Mouse (Mus musculus) forebrain, embryonic 16.5 days (tissue): Measurements from ENCODE around the gene Agl. TPM values are rescaled to one million over a fixed set of nuclear protein-coding genes. Genes with fewer than 3 reads are reported as not detected.
A peak's percentile ranks its signal among the peaks of the same experiment; 100 is the strongest.

Source experiments
- ATAC-seq: fragments of 200-750 bp; cut with Nextera tagmentation; 2 replicates; pipeline ENCODE4 v1.8.0; 2017; ENCODE audit warnings: mild to moderate bottlenecking, moderate library complexity
- H3K27ac ChIP-seq: fragments of 300-500 bp; sonication (generic); 2 replicates; pipeline ENCODE4 v1.5.1; 2014; ENCODE audit warnings: low read length, control low read depth
- H3K27me3 ChIP-seq: fragments of 300-500 bp; sonication (generic); replicated peaks from 2 replicates; pipeline ENCODE4 v1.6.1; 2014; ENCODE audit warnings: low read length; ENCODE audit not compliant: control insufficient read depth, insufficient read depth
- H3K36me3 ChIP-seq: fragments of 300-500 bp; sonication (generic); 2 replicates; pipeline ENCODE4 v1.6.1; 2014; ENCODE audit not compliant: control insufficient read depth, insufficient read depth
- H3K4me1 ChIP-seq: fragments of 300-500 bp; sonication (generic); replicated peaks from 2 replicates; pipeline ENCODE4 v1.6.1; 2014; ENCODE audit warnings: low read length; ENCODE audit not compliant: control insufficient read depth, insufficient read depth
- H3K4me2 ChIP-seq: fragments of 300-500 bp; sonication (generic); 2 replicates; pipeline ENCODE4 v1.6.1; 2014; ENCODE audit warnings: mild to moderate bottlenecking, low read length, control low read depth
- H3K4me3 ChIP-seq: fragments of 300-500 bp; sonication (generic); replicated peaks from 2 replicates; pipeline ENCODE4 v1.5.1; 2014; ENCODE audit warnings: mild to moderate bottlenecking, low read length, control low read depth
- H3K9ac ChIP-seq: fragments of 300-500 bp; sonication (generic); replicated peaks from 2 replicates; pipeline ENCODE4 v1.6.1; 2014; ENCODE audit warnings: low read depth, low read length, control low read depth
- H3K9me3 ChIP-seq: fragments of 300-500 bp; sonication (generic); 2 replicates; pipeline ENCODE4 v1.6.1; 2016; ENCODE audit warnings: low read length; ENCODE audit not compliant: control insufficient read depth
- WGBS: fragments of 180-500 bp; shearing (Covaris S2); extraction: QIAGEN DNeasy Blood & Tissue Kit; methylation state at CpG from one replicate; pipeline ENCODE4 v1.1.7; 2014; 5-methylcytosine and 5-hydroxymethylcytosine counted together
- polyA plus RNA-seq: library from polyadenylated mRNA; unstranded; fragments of >200 nt; fragmentation: Nextera tagmentation; extraction: Ambion mirVana; gene quantifications from 2 replicates; pipeline ENCODE4 v1.2.1, GENCODE M21; 2015

The Agl gene
- polyA plus RNA-seq: 14.0 and 15.0 TPM in 2 replicates

- Histone ChIP-seq H3K4me1 (peaks cover 12% of the 10 kb centered on the region), H3K4me3 (peak within 1 kb of the TSS; percentile 92), H3K9me3 (no peaks in the 10 kb centered on the region), H3K36me3 (peaks cover 2% of the 10 kb centered on the region; the same call in 1 of the 2 replicates), H3K4me2 (peak within 1 kb of the TSS; percentile 63), H3K27me3 (no peaks in the 10 kb centered on the region), H3K9ac (peak within 1 kb of the TSS; percentile 83), H3K27ac (peak within 1 kb of the TSS; percentile 83)
- peak; percentile 100 for ATAC-seq
- under 1% methylated on average over 44 of the region's 57 CpGs for WGBS
Measured at GRCm38 (mm10) chr3:116807811-116808506, at the start of gene Agl. Agl (minus strand) TSS chr3:116808166.

- peaks cover 4% of the 10 kb centered on the region for H3K4me1 ChIP-seq
- no peak for ATAC-seq
- H3K4me2 ChIP-seq: no peak overlapping the region
- no peak overlapping the region for H3K27ac ChIP-seq
- no peak overlapping the region for H3K9ac ChIP-seq
- no peaks in the 10 kb centered on the region for H3K36me3 ChIP-seq
- H3K27me3 ChIP-seq: no peaks in the 10 kb centered on the region
- H3K4me3 ChIP-seq: no peak overlapping the region
- H3K9me3 ChIP-seq: no peaks in the 10 kb centered on the region
- 89% methylated on average over 6 of the region's 6 CpGs for WGBS
Measured at GRCm38 (mm10) chr3:116857611-116858010, 49.6 kb upstream of the Agl start.

GRCm38 (mm10) chr3:116852421-116852820 is 44.5 kb upstream of the Agl start:
- H3K4me3 ChIP-seq: no peak overlapping the region
- no peak overlapping the region for H3K4me2 ChIP-seq
- no peak overlapping the region for H3K9ac ChIP-seq
- no peak overlapping the region for H3K27ac ChIP-seq
- H3K36me3 ChIP-seq: no peaks in the 10 kb centered on the region
- H3K9me3 ChIP-seq: no peaks in the 10 kb centered on the region
- H3K27me3 ChIP-seq: no peaks in the 10 kb centered on the region
- ATAC-seq: no peak
- H3K4me1 ChIP-seq: no peaks in the 10 kb centered on the region
- WGBS: 90% methylated on average over 3 of the region's 3 CpGs

GRCm38 (mm10) chr3:116850376-116850775 is 42.4 kb upstream of the Agl start:
- Histone ChIP-seq H3K9me3 (no peaks in the 10 kb centered on the region), H3K27ac (no peak overlapping the region), H3K9ac (no peak overlapping the region), H3K36me3 (no peaks in the 10 kb centered on the region), H3K4me3 (no peak overlapping the region), H3K4me2 (no peak overlapping the region), H3K27me3 (no peaks in the 10 kb centered on the region), H3K4me1 (no peaks in the 10 kb centered on the region)
- WGBS: 87% methylated on average over 1 of the region's 1 CpGs
- no peak for ATAC-seq

- H3K4me1 ChIP-seq: no peaks in the 10 kb centered on the region
- no peak overlapping the region for H3K9ac ChIP-seq
- H3K4me2 ChIP-seq: no peak overlapping the region
- no peak overlapping the region for H3K27ac ChIP-seq
- no peaks in the 10 kb centered on the region for H3K9me3 ChIP-seq
- no peaks in the 10 kb centered on the region for H3K36me3 ChIP-seq
- H3K4me3 ChIP-seq: no peak overlapping the region
- no peak for ATAC-seq
- H3K27me3 ChIP-seq: no peaks in the 10 kb centered on the region
- 83% methylated on average over 4 of the region's 4 CpGs for WGBS
Measured at GRCm38 (mm10) chr3:116848936-116849335, 41.0 kb upstream of the Agl start.

- no peak overlapping the region for H3K27ac ChIP-seq
- no peaks in the 10 kb centered on the region for H3K9me3 ChIP-seq
- no peaks in the 10 kb centered on the region for H3K4me1 ChIP-seq
- no peak overlapping the region for H3K4me3 ChIP-seq
- H3K4me2 ChIP-seq: no peak overlapping the region
- H3K27me3 ChIP-seq: no peaks in the 10 kb centered on the region
- ATAC-seq: no peak
- 97% methylated on average over 1 of the region's 1 CpGs for WGBS
- H3K36me3 ChIP-seq: no peaks in the 10 kb centered on the region
- H3K9ac ChIP-seq: no peak overlapping the region
Measured at GRCm38 (mm10) chr3:116848099-116848498, 40.1 kb upstream of the Agl start.

- Histone ChIP-seq H3K9ac (no peak overlapping the region), H3K4me2 (no peak overlapping the region), H3K27me3 (no peaks in the 10 kb centered on the region), H3K27ac (no peak overlapping the region), H3K4me3 (no peak overlapping the region), H3K4me1 (no peaks in the 10 kb centered on the region), H3K36me3 (no peaks in the 10 kb centered on the region), H3K9me3 (no peaks in the 10 kb centered on the region)
- ATAC-seq: no peak
- 94% methylated on average over 4 of the region's 4 CpGs for WGBS
Measured at GRCm38 (mm10) chr3:116846084-116846483, 38.1 kb upstream of the Agl start.

- Histone ChIP-seq H3K9ac (no peak overlapping the region), H3K4me1 (no peaks in the 10 kb centered on the region), H3K27ac (no peak overlapping the region), H3K9me3 (no peaks in the 10 kb centered on the region), H3K4me3 (no peak overlapping the region), H3K27me3 (no peaks in the 10 kb centered on the region), H3K4me2 (no peak overlapping the region), H3K36me3 (no peaks in the 10 kb centered on the region)
- 86% methylated on average over 10 of the region's 10 CpGs for WGBS
- ATAC-seq: no peak
Measured at GRCm38 (mm10) chr3:116844880-116845579, 37.1 kb upstream of the Agl start.

- Histone ChIP-seq H3K27me3 (no peaks in the 10 kb centered on the region), H3K4me1 (no peaks in the 10 kb centered on the region), H3K27ac (no peak overlapping the region), H3K9me3 (no peaks in the 10 kb centered on the region), H3K4me3 (no peak overlapping the region), H3K4me2 (no peak overlapping the region), H3K9ac (no peak overlapping the region), H3K36me3 (no peaks in the 10 kb centered on the region)
- 82% methylated on average over 2 of the region's 2 CpGs for WGBS
- ATAC-seq: no peak
Measured at GRCm38 (mm10) chr3:116841311-116841710, 33.3 kb upstream of the Agl start.
